Mouse (Mus musculus) ovary, postnatal 10 days (tissue): ENCODE data around the gene Gm39115.

Experiments
- DNase-seq: peaks from one replicate; pipeline ENCODE4 v3.0.0; 2022; ENCODE audit warnings: low spot score

Gene Gm39115

DNA sequence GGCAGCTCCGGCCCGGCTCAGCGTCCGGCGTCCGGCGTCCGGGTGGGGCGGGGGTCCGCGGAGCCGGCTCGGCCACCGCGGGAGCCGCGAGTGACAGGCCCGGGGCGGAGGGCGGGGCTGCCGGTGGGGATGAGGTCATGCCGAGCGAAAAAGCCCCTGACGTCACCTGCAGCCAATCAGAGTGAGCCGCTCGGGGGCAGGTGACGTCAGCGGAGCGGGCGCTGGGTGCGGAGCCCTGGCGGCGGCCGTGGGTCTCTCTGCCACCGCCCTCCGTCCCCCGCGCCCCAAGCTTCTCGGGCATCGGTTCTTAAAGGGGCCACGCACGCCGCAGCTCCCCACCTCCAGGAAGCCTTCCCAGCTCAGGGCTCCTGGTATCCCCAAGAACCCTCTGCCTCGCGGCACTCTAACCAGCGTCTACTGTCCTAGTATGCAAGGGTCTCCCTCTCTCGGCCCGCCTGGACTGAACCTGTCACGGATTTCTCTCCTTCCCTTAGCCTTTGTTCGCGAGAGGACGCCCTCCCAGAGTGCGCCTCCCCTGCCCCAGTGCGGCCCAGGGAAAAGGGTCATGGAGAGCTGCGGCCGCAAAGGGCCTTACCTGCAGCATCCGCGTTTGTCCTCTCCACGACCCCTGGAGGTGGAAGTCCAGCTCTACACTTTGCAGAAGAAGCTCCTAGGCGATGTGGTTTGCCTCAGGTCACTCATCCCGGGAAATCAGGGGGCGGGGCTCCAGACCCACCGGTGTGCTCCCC, 40.5 kb downstream of the Gm39115 start, which contains the start of gene Dusp8:
Gene Dusp8, minus strand, starts transcription at position 661 of the 749 bp plus-strand sequence.
- peak; percentile 53 for DNase-seq

DNA sequence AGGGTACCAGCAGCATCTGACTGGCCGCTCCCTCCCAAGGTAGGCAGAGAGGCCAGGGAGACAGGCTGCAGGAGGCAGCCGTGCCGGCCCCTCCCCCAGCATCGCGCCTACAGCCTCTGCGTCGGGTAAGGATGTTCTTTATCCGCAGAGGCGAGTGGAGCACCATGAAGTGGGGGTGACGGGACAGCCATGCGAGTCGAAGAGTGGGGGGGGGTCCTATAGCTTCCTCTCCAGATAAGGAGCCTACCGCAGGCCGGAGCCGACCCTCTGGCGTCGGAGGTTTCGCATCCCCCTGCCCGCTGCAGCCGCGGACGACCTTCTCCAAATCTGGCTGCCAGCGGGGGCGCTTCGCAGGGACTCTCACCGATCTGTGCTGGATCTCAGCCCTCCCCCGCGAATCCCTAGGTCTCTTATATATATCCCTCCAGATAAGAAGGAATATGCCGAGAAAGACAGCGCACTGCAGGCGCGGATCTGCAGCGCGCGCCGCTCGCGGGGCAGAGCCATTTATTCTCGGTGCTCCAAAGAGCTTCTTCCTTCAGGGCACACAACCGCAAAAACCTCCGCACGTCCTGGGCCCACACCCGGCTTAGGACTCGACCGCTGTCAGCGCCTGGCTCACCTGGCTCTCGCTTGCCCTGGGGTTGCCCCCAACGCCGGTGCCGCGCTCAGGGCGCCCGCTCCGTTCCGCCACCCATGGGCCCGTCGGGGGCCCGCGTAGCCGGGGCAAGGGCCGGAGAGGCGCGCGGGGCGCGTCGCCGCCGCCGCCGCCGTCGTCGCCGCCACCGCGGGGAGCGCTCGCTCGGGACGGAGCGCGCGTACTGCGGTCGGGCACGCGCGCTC, 41.3 kb downstream of the Gm39115 start:
- no peak for DNase-seq

DNA sequence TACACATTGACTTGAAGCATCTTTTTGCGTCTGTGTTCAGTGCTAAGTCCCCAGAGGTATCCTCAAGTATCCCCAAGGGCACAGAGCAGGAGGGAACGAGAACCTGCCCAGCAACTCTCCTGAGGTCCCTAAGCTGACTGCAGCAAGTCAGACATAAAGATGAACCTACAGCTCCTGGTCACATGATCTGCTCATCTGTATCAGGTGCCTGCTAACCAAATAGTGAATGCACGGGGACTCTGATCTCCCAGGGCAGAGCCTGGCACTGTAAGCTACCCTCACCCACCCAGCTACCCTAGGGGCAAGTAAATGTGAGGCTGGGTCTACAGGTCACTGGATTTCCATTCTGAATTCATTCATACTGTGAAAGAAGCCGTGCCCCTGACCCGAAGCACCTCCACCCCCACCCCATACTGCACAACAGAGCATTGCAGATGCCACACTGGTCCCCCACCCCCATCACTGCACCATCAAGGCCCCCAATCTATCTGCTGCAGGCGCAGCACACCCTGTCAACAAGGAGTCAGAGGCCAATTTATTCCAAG, 42.1 kb downstream of the Gm39115 start:
- DNase-seq = no peak

DNA sequence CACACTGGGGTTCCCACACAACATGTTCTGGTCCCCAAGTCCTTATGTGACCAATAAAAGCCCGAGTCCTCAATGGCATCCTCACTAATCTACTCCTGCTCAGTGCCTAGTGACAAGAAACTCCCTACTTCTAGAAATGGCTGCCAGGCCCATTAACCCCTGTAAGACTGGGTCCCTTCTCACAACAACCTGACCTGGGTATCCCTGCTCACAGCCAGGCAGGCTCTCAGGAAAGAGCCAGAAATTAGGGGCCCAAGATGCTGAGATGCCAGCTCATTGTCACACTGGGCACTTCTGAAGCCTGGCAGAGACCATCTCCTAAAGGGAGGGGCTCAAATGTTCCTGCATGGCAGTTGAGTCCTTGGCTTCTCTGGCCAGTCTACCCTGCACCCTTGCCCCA, 42.8 kb downstream of the Gm39115 start:
- DNase-seq = no peak

DNA sequence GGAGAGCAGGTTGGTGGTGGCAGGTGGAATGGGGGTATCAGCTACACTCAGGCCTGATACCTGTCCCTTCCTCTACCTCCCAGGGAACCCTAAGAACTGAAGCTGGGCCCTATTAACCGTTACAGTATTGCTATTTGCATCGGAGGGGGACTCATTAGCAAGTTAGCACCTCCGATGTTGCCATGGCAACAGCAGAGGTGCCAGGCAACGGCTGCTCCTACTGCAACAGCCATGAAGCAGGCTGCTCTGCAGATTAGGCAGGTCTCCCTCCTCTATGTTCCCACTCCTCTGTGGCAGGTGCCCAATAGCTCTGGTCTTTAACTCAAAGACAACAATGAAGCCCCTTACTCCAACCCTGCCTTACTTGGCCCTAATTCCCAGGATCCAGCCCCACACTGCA, 44.0 kb downstream of the Gm39115 start:
- DNase-seq = no peak

DNA sequence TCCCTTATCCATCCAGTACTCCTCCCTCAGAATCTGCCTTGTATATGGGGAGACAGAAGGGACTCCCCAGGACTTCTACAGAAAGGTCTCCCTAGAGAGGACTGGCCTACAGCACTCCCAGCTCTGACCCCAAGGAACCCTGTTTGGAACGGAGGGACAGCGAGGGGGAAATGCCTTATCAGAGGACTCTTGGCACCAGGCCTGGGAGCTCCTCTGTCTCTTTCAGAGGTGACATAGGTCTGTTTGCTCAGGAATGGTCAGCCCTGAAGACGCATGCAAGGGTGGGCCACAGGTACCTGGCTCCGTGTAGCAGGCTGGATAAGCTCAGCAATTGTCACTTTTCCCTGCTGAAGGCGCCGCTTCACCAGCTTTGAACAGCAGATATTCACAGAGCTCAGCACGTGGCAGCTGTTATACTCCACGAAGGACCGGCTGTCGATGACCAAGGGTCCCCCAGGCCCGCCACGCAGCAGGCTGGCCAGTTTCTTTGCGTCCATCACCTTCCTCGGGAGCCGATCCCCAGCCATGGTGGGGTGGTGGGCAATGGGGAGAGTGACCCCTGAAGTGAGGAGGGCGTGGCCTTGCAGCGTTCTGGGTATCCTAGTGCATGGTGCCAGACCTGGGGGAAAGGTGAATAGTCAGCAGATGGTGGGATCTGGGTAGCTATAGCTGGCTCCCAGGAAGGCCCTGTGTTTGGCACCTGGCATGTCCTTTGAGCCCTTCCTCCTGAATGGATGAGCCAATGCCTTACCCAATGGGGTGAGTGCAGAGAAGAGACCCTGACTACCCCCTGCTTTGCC, 46.0 kb downstream of the Gm39115 start:
- no peak for DNase-seq

DNA sequence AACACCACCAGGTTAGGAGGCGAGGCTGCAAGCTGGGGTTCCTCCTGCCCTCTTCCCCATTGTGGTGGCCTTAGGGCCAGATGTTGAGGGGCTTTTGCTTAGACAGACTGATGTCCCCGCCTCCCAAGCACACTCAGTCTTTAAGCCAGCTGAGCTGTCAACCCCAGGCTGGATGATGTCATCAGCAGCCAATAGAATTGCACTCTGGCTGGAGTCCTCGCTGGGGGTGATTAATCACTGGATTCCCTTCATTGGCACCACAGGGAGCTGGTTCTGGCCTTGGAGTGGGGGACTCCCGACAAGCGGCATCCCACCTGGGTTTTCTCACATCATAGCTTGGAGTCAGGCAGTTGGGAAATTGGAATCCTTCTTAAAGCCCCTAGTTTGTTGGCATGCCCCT, 46.9 kb downstream of the Gm39115 start:
- DNase-seq = no peak

DNA sequence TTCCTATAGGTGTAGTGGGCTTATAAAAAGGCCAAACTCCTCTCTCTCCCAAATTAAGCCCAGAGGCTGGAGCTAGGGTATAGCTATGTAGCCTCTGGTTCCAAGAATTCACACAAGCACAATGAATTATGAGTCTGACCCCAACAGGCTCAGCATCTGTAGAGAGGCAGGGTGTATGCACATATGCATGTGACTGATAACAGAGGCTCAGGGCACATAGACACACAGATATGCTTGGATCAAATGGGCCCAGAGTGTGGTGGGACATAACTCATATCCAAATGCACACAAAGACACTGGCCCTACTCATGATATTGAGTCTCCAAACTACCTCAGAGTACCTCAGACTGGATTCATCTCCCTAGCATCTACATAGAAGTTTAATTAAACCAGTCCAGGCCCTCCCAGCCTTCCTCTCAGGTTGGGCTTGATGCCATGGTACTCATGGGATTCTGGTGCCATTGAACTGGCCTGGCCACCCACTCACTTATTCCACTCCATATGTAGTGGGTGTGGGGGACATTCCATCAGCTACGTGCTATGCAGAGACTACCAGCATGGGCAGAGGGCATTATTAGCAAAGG, 48.7 kb downstream of the Gm39115 start:
- no peak for DNase-seq

DNA sequence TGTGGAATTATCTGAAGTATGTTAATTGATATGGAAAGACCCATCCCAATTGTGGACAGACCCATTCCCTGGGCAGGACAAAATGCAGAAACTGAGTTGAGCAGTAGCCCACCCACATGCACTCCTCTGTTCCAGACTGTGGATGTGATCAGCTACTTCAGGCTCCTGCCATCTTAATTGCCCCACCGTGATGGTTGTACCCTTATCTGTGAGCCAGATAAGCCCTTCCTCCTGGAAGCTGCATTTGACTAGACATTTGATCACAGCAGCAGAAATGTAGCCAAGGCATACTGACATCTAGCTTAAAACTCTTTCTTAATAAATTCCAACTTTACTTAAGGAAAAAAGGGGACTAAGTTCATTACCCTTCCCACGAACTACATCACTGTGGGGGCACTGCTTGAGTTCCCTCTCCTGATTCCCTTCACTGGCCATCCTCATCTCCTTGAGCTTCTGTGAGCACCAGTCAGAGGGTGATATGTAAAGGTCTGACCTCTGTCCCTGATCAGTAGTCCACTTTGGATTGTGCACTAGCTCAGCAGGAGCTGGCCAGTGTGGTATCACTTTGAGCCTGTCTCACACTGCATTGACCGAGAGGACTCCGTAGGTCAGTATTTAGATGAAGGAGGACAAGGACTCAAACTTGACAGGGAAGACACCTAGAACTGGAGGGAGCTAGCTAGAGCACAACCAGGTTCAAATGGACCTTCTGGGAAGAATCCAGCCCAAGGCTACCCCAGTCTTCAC, 49.5 kb downstream of the Gm39115 start:
- DNase-seq = no peak
